Mouse (Mus musculus): ENCODE measurements around the gene Sh3yl1. TPM values are rescaled to one million over a fixed set of nuclear protein-coding genes. Genes with fewer than 3 reads are reported as not detected.

The Sh3yl1 gene
- 33.4 and 35.0 TPM in 2 replicates for polyA plus RNA-seq (2012; rRNA removed)

DNA sequence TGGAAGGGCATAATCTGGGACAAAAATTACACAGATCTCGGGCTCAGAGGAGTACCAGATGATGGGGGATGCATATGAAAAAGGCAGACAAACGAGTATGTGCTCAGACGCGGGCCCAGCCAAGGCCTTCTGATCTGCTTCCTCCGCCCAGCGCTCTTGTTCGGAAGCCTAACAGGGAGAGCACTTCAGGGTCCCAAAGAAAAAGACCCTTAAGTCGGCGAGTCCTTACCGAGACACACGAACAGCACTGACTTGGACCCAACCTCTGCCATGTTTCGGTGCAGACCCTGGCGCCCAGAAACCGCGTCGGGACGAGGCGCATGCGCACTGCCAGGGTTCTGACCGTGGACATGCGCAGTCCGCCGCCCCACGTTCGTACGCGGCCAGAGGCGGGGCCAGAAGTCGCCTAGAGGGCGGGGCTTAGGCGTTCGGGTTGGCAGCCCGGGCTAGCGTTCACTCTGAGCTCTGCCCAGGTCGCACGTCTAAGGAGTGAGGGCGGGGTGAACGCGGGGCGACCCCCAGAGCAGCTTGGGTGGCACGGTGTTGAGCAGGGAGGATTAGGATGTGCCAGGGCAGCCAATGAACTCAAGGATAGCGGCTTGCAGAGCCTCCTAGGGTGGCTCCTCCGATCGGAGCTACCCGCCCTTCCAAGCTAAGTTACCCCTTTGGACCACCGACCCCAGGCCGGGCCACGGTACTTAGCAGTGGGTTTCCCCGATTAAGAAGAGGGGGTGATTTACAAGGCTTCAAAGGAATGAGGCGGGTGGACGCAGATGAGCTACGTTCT is at the start of gene Sh3yl1, which contains the start of gene Acp1:
Gene Sh3yl1, plus strand, starts transcription at position 408 of the 787 bp plus-strand sequence.
Gene Acp1, minus strand, starts transcription at position 329 of the 787 bp plus-strand sequence.

GRCm38 (mm10) chr12:30883986-30884621 is 27.4 kb upstream of the Sh3yl1 start, which contains the start of gene Alkal2:
TSS of gene Alkal2 (plus strand) at chr12:30884322.

Other genes starting within 250 kb of the Sh3yl1 start
- 0.87 and 1.2 TPM in 2 replicates for gene Alkal2, start 27.3 kb upstream of the Sh3yl1 start, polyA plus RNA-seq (2012; rRNA removed)
- gene Acp1, start 79 bp upstream of the Sh3yl1 start, polyA plus RNA-seq (2012; rRNA removed) = 14.8 and 16.2 TPM in 2 replicates
- 0.01 and 0.05 TPM in 2 replicates for gene Fam110c, start 162.2 kb downstream of the Sh3yl1 start, polyA plus RNA-seq (2012; rRNA removed)

Data from central nervous system, embryonic 18 days (tissue).